Mouse (Mus musculus) heart, postnatal 0 days (tissue): Measurements from ENCODE around the gene Serpinb6a.

Experiments
- CTCF ChIP-seq: IDR thresholded peaks from 2 replicates; pipeline ENCODE4 v1.5.1; 2016; ENCODE audit warnings: antibody characterized with exemption, control low read depth, low read depth
- EP300 ChIP-seq: IDR thresholded peaks from 2 replicates; pipeline ENCODE4 v1.6.1; 2016; ENCODE audit warnings: antibody characterized with exemption, low read depth

DNA sequence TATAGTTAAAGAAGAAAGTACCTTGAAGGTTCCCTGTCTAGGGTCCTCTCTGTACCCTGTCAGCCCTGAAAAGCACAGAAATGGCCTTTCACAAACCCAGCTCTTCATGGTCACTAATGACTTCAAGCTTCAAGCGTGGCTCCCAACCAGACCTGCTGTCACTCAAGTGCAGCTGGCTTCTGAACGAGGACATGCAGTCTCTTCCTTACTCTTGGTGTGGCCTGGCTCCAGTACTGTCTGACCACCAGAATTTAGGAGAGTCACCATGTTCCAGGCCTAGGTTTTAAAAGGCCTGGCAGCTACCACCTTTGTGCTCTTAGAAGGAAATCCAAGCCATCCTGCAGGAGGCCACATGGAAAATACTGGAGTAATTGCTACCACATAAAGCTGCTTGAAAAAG lies 72.3 kb downstream of the Serpinb6a start:
- TF ChIP-seq CTCF (no peak), EP300 (no peak)
